Mouse (Mus musculus) adrenal gland, adult 18-20 months (tissue): Measurements from ENCODE around the gene Aanat. TPM values are rescaled to one million over a fixed set of nuclear protein-coding genes. Genes with fewer than 3 reads are reported as not detected.
A peak's percentile ranks its signal among the peaks of the same experiment; 100 is the strongest.

Experiments used
- DNase-seq, 2 experiments: peaks; one replicate each; pipeline ENCODE4 v3.0.0; 2021 to 2022; ENCODE audit warnings: low spot score in 2 of 2
- total RNA-seq, 2 experiments: library from RNA; stranded (reverse); gene quantifications; 1 replicate in 1 of 2; 2 replicates in 1 of 2; pipeline ENCODE4 v1.2.3; 2021

Gene Aanat
- total RNA-seq, 2 experiments from 2014 or later = not detected

GRCm38 (mm10) chr11:116572756-116573543 is 13.3 kb upstream of the Aanat start:
- DNase-seq = peak in 1 of 2 experiments; percentile 14

DNA sequence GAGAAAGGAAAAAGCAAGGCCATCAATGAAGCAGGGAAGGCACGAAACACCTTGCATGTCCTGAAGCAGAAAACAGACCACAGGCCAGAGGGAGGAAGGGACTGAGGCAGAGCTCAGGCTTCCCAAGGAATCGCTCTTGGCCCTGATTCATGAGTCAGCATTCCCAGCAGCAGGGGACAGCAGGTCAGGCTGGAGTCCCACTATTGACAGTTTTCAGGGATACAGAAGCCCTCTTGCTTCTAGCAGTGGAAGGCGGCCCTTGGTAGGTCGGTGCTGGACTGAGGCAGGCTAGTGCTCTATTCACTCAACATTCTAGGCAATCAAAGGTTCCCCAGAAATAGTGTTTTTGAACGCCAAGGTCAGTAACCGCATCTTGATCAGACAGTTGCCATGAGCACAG is 11.7 kb upstream of the Aanat start:
- DNase-seq = peak in 1 of 2 experiments; percentile 12

GRCm38 (mm10) chr11:116574982-116575381 is 11.2 kb upstream of the Aanat start:
- DNase-seq = no peak

GRCm38 (mm10) chr11:116575396-116575795 is 10.8 kb upstream of the Aanat start:
- peak in 1 of 2 experiments; percentile 27 for DNase-seq

DNA sequence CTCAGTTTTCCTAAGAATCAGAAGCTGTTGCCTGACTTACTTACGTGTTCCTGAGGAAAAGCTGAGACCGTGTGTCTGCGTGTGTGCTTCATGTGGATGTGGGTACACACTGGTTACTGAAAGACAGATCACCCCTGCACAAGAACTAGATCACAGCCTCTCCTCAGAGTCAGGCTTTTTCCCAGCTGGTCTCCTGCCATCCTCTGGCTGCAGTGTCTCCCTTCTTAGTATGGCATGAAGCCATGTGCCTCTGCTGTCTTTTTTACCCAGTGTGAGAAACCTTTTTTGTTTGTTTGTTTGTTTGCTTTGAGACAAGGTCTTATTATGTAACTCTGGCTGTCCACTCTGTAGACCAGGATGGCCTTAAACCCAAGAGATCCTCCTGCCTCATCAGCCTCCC is 7.0 kb upstream of the Aanat start:
- DNase-seq = no peak

GRCm38 (mm10) chr11:116580031-116580652 is 6.1 kb upstream of the Aanat start:
- DNase-seq = no peak

DNA sequence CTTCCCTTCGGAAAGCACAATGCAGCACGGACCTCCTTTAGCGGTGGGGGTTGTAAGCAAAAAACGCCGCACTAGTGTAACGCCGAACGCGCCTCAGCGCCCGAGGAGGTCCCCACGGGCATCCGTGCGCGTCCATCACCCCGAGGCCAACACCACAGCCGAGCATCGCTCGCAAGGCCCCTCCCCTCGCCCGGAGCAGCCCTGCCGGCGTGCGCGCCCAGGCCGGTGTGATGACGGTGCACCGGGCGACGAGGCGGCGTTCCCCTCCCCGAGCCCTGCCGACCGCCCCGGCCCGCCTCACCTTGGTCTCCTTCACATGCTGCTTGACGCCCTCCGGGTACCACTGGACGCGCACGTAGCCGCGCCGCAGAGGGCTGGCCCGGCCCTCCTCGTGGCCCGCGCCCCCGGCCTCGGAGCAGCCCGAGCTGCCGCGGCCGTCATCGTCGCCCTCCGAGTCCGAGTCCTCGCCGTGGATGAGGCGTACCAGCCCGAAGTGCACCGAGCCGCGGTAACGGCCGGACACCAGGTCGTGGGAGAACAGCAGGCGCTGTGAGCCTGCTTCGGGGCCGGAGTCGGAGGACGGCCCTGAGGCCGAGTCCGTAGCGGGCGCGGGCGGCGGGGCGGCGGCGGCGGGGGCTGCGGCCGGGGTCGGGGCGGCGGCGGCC is 5.4 kb upstream of the Aanat start:
- DNase-seq = peak; percentile 45 to 61

DNA sequence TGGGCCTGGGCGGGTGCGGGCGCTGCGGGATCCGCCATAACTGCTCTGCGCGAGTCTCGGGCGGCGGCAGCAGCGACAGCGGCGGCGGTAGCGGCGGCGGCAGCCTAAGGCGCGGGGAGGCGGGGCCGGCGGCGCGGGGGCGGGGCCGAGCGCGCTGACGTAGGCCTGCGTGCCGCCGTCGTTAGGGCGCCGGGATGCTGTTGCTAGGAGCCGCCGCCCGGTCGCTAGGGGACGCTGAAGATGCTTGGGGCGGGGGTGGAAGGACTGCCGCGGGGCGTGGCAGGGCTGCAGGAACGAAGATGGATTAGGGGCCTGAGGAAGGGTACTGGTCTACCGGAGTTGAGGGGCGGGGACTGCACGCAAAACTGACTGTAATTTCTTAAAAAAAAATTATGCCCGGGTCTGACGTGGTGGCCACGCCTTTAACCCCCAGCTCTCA is 4.8 kb upstream of the Aanat start, which contains the start of gene Ube2o:
TSS of gene Ube2o (minus strand) at position 72 of the 439 bp plus-strand sequence.
- peak; percentile 88 to 93 for DNase-seq

GRCm38 (mm10) chr11:116585682-116586081 is 550 bp upstream of the Aanat start:
- DNase-seq = no peak

- DNase-seq = peak; percentile 77 to 82
These were observed 784 bp downstream of the Aanat start for GRCm38 (mm10) chr11:116586801-116587631.

- no peak for DNase-seq
These were observed 2.8 kb downstream of the Aanat start for GRCm38 (mm10) chr11:116589020-116589531.

GRCm38 (mm10) chr11:116589574-116589973 is 3.3 kb downstream of the Aanat start:
- no peak for DNase-seq

- DNase-seq = no peak
These were observed 5.4 kb downstream of the Aanat start for GRCm38 (mm10) chr11:116591621-116592020.

DNA sequence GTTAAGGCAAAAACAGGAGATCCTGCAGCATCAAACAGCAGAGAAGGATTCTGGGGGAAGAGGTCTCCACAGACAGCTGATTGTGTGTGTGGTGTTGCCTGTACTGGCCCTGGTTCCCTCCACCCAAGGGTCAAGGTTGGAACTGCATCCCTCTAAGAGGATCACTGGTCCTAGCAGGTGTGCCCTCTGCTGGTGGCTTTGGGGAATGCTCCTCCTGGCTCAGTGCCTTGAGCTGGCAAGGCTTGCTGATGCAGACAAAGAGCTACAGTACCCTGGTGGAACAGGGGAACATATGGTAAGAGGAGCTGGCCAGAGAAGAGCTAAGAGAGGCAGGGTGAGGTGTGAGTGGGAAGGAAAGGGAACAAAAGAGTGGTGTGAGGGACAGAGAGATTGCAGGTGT is 6.2 kb downstream of the Aanat start:
- DNase-seq = peak; percentile 92 to 94

GRCm38 (mm10) chr11:116593345-116593744 is 7.1 kb downstream of the Aanat start:
- no peak for DNase-seq

DNA sequence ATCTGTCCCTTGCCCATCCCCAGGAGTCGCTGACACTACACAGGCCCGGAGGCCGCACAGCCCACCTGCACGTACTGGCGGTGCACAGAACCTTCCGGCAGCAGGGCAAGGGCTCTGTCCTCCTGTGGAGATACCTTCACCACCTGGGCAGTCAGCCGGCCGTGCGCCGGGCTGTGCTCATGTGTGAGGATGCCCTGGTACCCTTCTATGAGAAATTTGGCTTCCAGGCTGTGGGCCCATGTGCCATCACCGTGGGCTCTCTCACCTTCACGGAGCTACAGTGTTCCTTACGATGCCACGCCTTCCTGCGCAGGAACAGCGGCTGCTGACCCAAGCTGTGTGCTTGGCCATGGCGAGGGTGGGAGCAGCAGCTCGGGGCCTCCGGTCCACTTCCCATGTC is 10.5 kb downstream of the Aanat start:
- DNase-seq = no peak

GRCm38 (mm10) chr11:116598193-116598592 is 12.0 kb downstream of the Aanat start:
- DNase-seq = no peak

DNA sequence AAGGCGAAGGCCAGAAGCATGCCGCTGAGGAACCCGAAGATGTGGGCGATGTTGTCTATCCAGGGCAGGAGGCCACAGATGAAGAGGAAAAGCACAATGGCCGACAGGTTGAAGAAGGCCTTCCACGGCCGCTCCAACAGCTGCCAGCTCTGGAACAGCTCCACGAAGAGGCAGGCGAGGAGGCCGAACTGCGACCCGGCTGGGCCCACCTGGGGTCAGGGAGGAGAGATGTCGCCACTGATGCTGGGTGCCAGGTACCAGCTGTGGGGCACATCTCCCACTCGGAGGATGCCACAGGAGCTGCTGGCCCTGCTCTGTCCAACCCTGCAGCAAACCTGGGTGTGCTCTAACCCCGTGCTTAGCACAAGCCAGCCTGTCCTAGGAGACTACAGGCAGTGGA is 13.0 kb downstream of the Aanat start:
- no peak for DNase-seq

GRCm38 (mm10) chr11:116601166-116601565 is 14.9 kb downstream of the Aanat start:
- DNase-seq = no peak

DNA sequence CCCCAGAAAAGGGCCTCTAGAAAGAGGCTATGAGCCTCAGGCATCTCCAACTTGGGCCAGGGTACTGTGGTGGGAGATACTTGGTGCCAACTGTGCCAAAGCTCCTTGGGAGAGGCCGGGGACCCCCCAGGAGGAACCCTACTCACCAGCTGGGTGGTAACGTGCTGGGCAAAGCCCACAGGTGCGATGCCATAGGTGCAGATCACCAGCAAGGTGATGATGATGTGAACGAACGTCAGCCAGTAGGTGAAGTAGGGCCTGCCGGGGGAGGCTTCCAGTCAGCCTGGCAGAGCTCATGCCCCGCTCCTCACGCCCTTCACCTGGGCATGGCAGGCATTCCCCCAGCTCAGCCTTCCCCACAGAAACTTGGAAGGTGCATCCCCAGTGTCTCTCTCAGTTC is 15.8 kb downstream of the Aanat start:
- no peak for DNase-seq

DNA sequence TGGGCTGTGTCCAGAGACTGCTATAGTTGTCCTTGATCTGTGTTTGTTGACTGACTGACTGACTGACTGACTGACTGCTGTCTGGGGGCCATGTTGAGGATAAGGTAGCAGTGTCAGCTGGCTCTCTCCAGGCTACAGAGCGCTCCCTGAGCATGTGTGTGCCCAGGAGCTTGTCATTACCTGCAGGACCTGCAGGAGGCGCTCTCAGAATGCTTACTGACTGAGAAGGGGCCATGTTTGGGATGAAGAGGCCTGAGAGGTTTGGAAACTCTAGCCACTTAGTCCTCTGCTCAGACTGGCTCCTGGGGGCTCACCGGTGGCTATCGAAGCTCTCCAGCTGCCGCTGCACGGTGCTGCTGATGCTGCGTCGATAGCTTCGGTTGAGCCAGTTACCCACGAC is 17.1 kb downstream of the Aanat start:
- no peak for DNase-seq
